Mouse (Mus musculus) intestine, embryonic 14.5 days (tissue): ENCODE data around the gene Dync1h1. TPM values are rescaled to one million over a fixed set of nuclear protein-coding genes. Genes with fewer than 3 reads are reported as not detected.
"Not testable (repeated sequence)": the region's sequence is repeated elsewhere in the genome, so short reads cannot be mapped to it uniquely, and the experiment has no call there.

Experiments
- ATAC-seq: fragments of 200-750 bp; cut with Nextera tagmentation; replicated peaks from 2 replicates; pipeline ENCODE4 v1.8.0; 2017; ENCODE audit warnings: low read depth, moderate number of reproducible peaks, moderate TSS enrichment, moderate library complexity; ENCODE audit not compliant: low FRiP score, low TSS enrichment
- DNase-seq: peaks from one replicate; pipeline ENCODE4 v3.0.0-alpha.2; 2018; ENCODE audit warnings: low spot score
- H3K27ac ChIP-seq: fragments of 300-500 bp; sonication (generic); 2 replicates; pipeline ENCODE4 v1.5.1; 2014; ENCODE audit warnings: low read depth, mild to moderate bottlenecking, control low read depth
- H3K27me3 ChIP-seq: fragments of 300-500 bp; sonication (generic); replicated peaks from 2 replicates; pipeline ENCODE4 v1.6.1; 2014; ENCODE audit warnings: low read length, control low read depth; ENCODE audit not compliant: control insufficient read depth, insufficient read depth
- H3K36me3 ChIP-seq: fragments of 300-500 bp; sonication (generic); 2 replicates; pipeline ENCODE4 v1.6.1; 2014; ENCODE audit warnings: low read length, control low read depth; ENCODE audit not compliant: control insufficient read depth, insufficient read depth
- H3K4me1 ChIP-seq: fragments of 300-500 bp; sonication (generic); replicated peaks from 2 replicates; pipeline ENCODE4 v1.6.1; 2014; ENCODE audit warnings: low read length, control low read depth, mixed read lengths; ENCODE audit not compliant: control insufficient read depth, insufficient read depth
- H3K4me2 ChIP-seq: fragments of 300-500 bp; sonication (generic); 2 replicates; pipeline ENCODE4 v1.6.1; 2014; ENCODE audit warnings: low read length
- H3K4me3 ChIP-seq: fragments of 300-500 bp; sonication (generic); 2 replicates; pipeline ENCODE4 v1.5.1; 2014; ENCODE audit warnings: low read depth, low read length, control low read depth, mixed read lengths
- H3K9ac ChIP-seq: fragments of 300-500 bp; sonication (generic); 2 replicates; pipeline ENCODE4 v1.6.1; 2014; ENCODE audit warnings: mild to moderate bottlenecking, low read length
- H3K9me3 ChIP-seq: fragments of 300-500 bp; sonication (generic); 2 replicates; pipeline ENCODE4 v1.6.1; 2016; ENCODE audit warnings: low read length, control low read depth; ENCODE audit not compliant: control insufficient read depth
- WGBS: fragments of 180-500 bp; shearing (Covaris S2); extraction: QIAGEN DNeasy Blood & Tissue Kit; methylation state at CpG from one replicate; pipeline ENCODE4 v1.1.7; 2014; 5-methylcytosine and 5-hydroxymethylcytosine counted together
- polyA plus RNA-seq: library from polyadenylated mRNA; unstranded; fragments of >200 nt; fragmentation: Nextera tagmentation; extraction: Ambion mirVana; gene quantifications from 2 replicates; pipeline ENCODE4 v1.2.1, GENCODE M21; 2014

Gene Dync1h1
- polyA plus RNA-seq, 1 experiment from 2014 or later: 67.3 TPM

GRCm38 (mm10) chr12:110681878-110682277, 80.6 kb downstream of the Dync1h1 start:
- H3K27ac ChIP-seq: no peak overlapping the region
- WGBS: 60% methylated on average over 3 of the region's 3 CpGs

GRCm38 (mm10) chr12:110682561-110683299, 81.5 kb downstream of the Dync1h1 start, which contains the start of gene 1700001K19Rik:
Gene 1700001K19Rik, minus strand, starts transcription at chr12:110682619.
- H3K9ac ChIP-seq: no peak within 1 kb of the TSS
- no peaks in the 10 kb centered on the region for H3K27me3 ChIP-seq
- H3K27ac ChIP-seq: no peak within 1 kb of the TSS
- ATAC-seq (no peak), DNase-seq (no peak)
- no peak within 1 kb of the TSS for H3K4me2 ChIP-seq
- H3K4me1 ChIP-seq: no peaks in the 10 kb centered on the region
- H3K9me3 ChIP-seq: no peaks in the 10 kb centered on the region
- peaks cover 8% of the 10 kb centered on the region; the same call in 1 of the 2 replicates for H3K36me3 ChIP-seq
- no peak within 1 kb of the TSS for H3K4me3 ChIP-seq
- WGBS: 74% methylated on average over 9 of the region's 9 CpGs

More at GRCm38 (mm10) chr12:110681878-110682277, 80.6 kb downstream of the Dync1h1 start:
- peaks cover 8% of the 10 kb centered on the region; the same call in 1 of the 2 replicates for H3K36me3 ChIP-seq
- H3K4me2 ChIP-seq: no peak overlapping the region
- ATAC-seq (0 out of 2 replicates have a peak, but pooled peaks have one; percentile 30), DNase-seq (no peak)
- no peaks in the 10 kb centered on the region for H3K27me3 ChIP-seq
- no peak overlapping the region for H3K4me3 ChIP-seq
- H3K4me1 ChIP-seq: no peaks in the 10 kb centered on the region
- no peaks in the 10 kb centered on the region for H3K9me3 ChIP-seq
- no peak overlapping the region for H3K9ac ChIP-seq

- Histone ChIP-seq H3K4me2 (no peak overlapping the region), H3K36me3 (peaks cover 8% of the 10 kb centered on the region; the same call in 1 of the 2 replicates), H3K9me3 (no peaks in the 10 kb centered on the region), H3K27me3 (no peaks in the 10 kb centered on the region), H3K9ac (no peak overlapping the region), H3K4me3 (no peak overlapping the region), H3K4me1 (0 out of 2 replicates have a peak, but pooled peaks cover 6% of the 10 kb centered on the region), H3K27ac (no peak overlapping the region)
- ATAC-seq: no peak
- WGBS: no CpG with 5 or more reads among the region's 1 CpGs
- no peak for DNase-seq
These were observed 82.3 kb downstream of the Dync1h1 start for GRCm38 (mm10) chr12:110683580-110683979.

- peaks cover 42% of the 10 kb centered on the region for H3K36me3 ChIP-seq
- H3K9ac ChIP-seq: no peak overlapping the region
- peak overlapping the region; percentile 45 for H3K27ac ChIP-seq
- no peak overlapping the region for H3K4me2 ChIP-seq
- H3K27me3 ChIP-seq: no peaks in the 10 kb centered on the region
- no peaks in the 10 kb centered on the region for H3K9me3 ChIP-seq
- H3K4me1 ChIP-seq: 0 out of 2 replicates have a peak, but pooled peaks cover 6% of the 10 kb centered on the region
- DNase-seq: peak; percentile 81
- no peak overlapping the region for H3K4me3 ChIP-seq
- WGBS: 62% methylated on average over 12 of the region's 12 CpGs
- peak; percentile 74 for ATAC-seq
These were observed 86.9 kb downstream of the Dync1h1 start for GRCm38 (mm10) chr12:110687894-110688734.

GRCm38 (mm10) chr12:110688921-110689320, 87.7 kb downstream of the Dync1h1 start:
- H3K9me3 ChIP-seq, DNase-seq, H3K9ac ChIP-seq, ATAC-seq, H3K4me1 ChIP-seq, H3K27me3 ChIP-seq, H3K4me3 ChIP-seq, H3K4me2 ChIP-seq: not testable (repeated sequence)
- Histone ChIP-seq H3K27ac (0 out of 2 replicates have a peak overlapping the region, but pooled peaks have one; percentile 45), H3K36me3 (peaks cover 50% of the 10 kb centered on the region)
- WGBS: 93% methylated on average over 3 of the region's 3 CpGs

GRCm38 (mm10) chr12:110689919-110690643, 88.8 kb downstream of the Dync1h1 start:
- Histone ChIP-seq H3K4me3 (no peak overlapping the region), H3K36me3 (peaks cover 58% of the 10 kb centered on the region), H3K27ac (no peak overlapping the region), H3K27me3 (no peaks in the 10 kb centered on the region), H3K4me2 (no peak overlapping the region), H3K4me1 (peaks cover 13% of the 10 kb centered on the region; the same call in 1 of the 2 replicates), H3K9ac (no peak overlapping the region), H3K9me3 (no peaks in the 10 kb centered on the region)
- 93% methylated on average over 6 of the region's 6 CpGs for WGBS
- DNase-seq (no peak), ATAC-seq (no peak)

GRCm38 (mm10) chr12:110693378-110693777, 92.1 kb downstream of the Dync1h1 start:
- ATAC-seq, H3K9me3 ChIP-seq, H3K27me3 ChIP-seq, H3K27ac ChIP-seq, H3K9ac ChIP-seq, DNase-seq, H3K4me1 ChIP-seq, H3K4me3 ChIP-seq: not testable (repeated sequence)
- peaks cover 51% of the 10 kb centered on the region for H3K36me3 ChIP-seq
- peak overlapping the region; percentile 3; the same call in 1 of the 2 replicates for H3K4me2 ChIP-seq
- 75% methylated on average over 5 of the region's 5 CpGs for WGBS

GRCm38 (mm10) chr12:110695676-110696171, 94.5 kb downstream of the Dync1h1 start:
- H3K9me3 ChIP-seq: no peaks in the 10 kb centered on the region
- peak; percentile 85 for DNase-seq
- peak; percentile 47 for ATAC-seq
- peak overlapping the region; percentile 98 for H3K9ac ChIP-seq
- peaks cover 14% of the 10 kb centered on the region for H3K4me1 ChIP-seq
- H3K36me3 ChIP-seq: peaks cover 33% of the 10 kb centered on the region
- peak overlapping the region; percentile 92 for H3K27ac ChIP-seq
- H3K4me2 ChIP-seq: peak overlapping the region; percentile 58
- no peaks in the 10 kb centered on the region for H3K27me3 ChIP-seq
- peak overlapping the region; percentile 64 for H3K4me3 ChIP-seq
- WGBS: under 1% methylated on average over 53 of the region's 55 CpGs
